Mouse (Mus musculus): Measurements from ENCODE around the gene Pdcl2.

The Pdcl2 gene

GRCm38 (mm10) chr5:76330953-76331352 lies at the start of gene Pdcl2:
Pdcl2 (minus strand) TSS chr5:76331156.
- no peak for DNase-seq

GRCm38 (mm10) chr5:76379216-76379615 lies 48.3 kb upstream of the Pdcl2 start:
- DNase-seq = no peak

- DNase-seq = no peak
Measured at GRCm38 (mm10) chr5:76369215-76369840, 38.4 kb upstream of the Pdcl2 start.

GRCm38 (mm10) chr5:76365406-76365805 lies 34.5 kb upstream of the Pdcl2 start:
- DNase-seq = no peak

- DNase-seq = no peak
Measured at GRCm38 (mm10) chr5:76363453-76364104, 32.6 kb upstream of the Pdcl2 start, which contains the start of gene Nmu. Nmu (minus strand) TSS chr5:76363788.

GRCm38 (mm10) chr5:76360786-76361185 lies 29.8 kb upstream of the Pdcl2 start:
- no peak for DNase-seq

- no peak for DNase-seq
Measured at GRCm38 (mm10) chr5:76360057-76360456, 29.1 kb upstream of the Pdcl2 start.

GRCm38 (mm10) chr5:76351953-76352611 lies 21.1 kb upstream of the Pdcl2 start:
- no peak for DNase-seq

- no peak for DNase-seq
Measured at GRCm38 (mm10) chr5:76351537-76351936, 20.6 kb upstream of the Pdcl2 start.

- DNase-seq = no peak
Measured at GRCm38 (mm10) chr5:76346137-76346536, 15.2 kb upstream of the Pdcl2 start.

GRCm38 (mm10) chr5:76340931-76341330 lies 10.0 kb upstream of the Pdcl2 start:
- no peak for DNase-seq

GRCm38 (mm10) chr5:76337100-76337499 lies 6.1 kb upstream of the Pdcl2 start:
- no peak for DNase-seq

- no peak for DNase-seq
Measured at GRCm38 (mm10) chr5:76333833-76334232, 2.9 kb upstream of the Pdcl2 start.

GRCm38 (mm10) chr5:76327296-76327695 lies 3.7 kb downstream of the Pdcl2 start:
- no peak for DNase-seq

- DNase-seq = no peak
Measured at GRCm38 (mm10) chr5:76325113-76325512, 5.8 kb downstream of the Pdcl2 start.

- DNase-seq = no peak
Measured at GRCm38 (mm10) chr5:76321249-76322196, 9.4 kb downstream of the Pdcl2 start.

- DNase-seq = no peak
Measured at GRCm38 (mm10) chr5:76308206-76308605, 22.8 kb downstream of the Pdcl2 start.

- no peak for DNase-seq
Measured at GRCm38 (mm10) chr5:76306261-76306660, 24.7 kb downstream of the Pdcl2 start.

GRCm38 (mm10) chr5:76305616-76306015 lies 25.3 kb downstream of the Pdcl2 start:
- DNase-seq = peak; percentile 6

GRCm38 (mm10) chr5:76304452-76305341 lies 26.3 kb downstream of the Pdcl2 start, which contains the start of gene Clock:
Clock (minus strand) TSS chr5:76304792.
- DNase-seq = peak; percentile 90

- DNase-seq = peak; percentile 82
Measured at GRCm38 (mm10) chr5:76303745-76304451, 27.1 kb downstream of the Pdcl2 start.

Data from cerebellum, adult 11 months (tissue).